Mouse (Mus musculus): Measurements from ENCODE around the gene Ugt2b35. TPM values are rescaled to one million over a fixed set of nuclear protein-coding genes. Genes with fewer than 3 reads are reported as not detected.
"Not testable (repeated sequence)": the region's sequence is repeated elsewhere in the genome, so short reads cannot be mapped to it uniquely, and the experiment has no call there.

Gene Ugt2b35
- total RNA-seq (2021), result under 1 TPM in 1 of 2 experiments, not detected in 1; 0.10 TPM
- long read RNA-seq, experiment 1, result 0 reads
- long read RNA-seq, experiment 2, result 0 reads

GRCm38 (mm10) chr5:87000395-87001073, at the start of gene Ugt2b35:
TSS of gene Ugt2b35 (plus strand) at chr5:87000860.
- no peak for DNase-seq (ENCODE audit: low spot score in 2 of 2)

- DNase-seq (ENCODE audit: low spot score in 2 of 2), result no peak
Measured at GRCm38 (mm10) chr5:86960504-86960903, 40.2 kb upstream of the Ugt2b35 start.

- DNase-seq (ENCODE audit: low spot score in 2 of 2), result no peak
Measured at GRCm38 (mm10) chr5:86961587-86962358, 38.9 kb upstream of the Ugt2b35 start.

GRCm38 (mm10) chr5:86962849-86963248, 37.8 kb upstream of the Ugt2b35 start:
- DNase-seq (ENCODE audit: low spot score in 2 of 2), result not testable (repeated sequence)

GRCm38 (mm10) chr5:86967271-86967670, 33.4 kb upstream of the Ugt2b35 start:
- not testable (repeated sequence) for DNase-seq (ENCODE audit: low spot score in 2 of 2)

- no peak for DNase-seq (ENCODE audit: low spot score in 2 of 2)
Measured at GRCm38 (mm10) chr5:87004735-87005134, 4.1 kb downstream of the Ugt2b35 start.

GRCm38 (mm10) chr5:87015477-87015876, 14.8 kb downstream of the Ugt2b35 start:
- no peak for DNase-seq (ENCODE audit: low spot score in 2 of 2)

GRCm38 (mm10) chr5:87027359-87027758, 26.7 kb downstream of the Ugt2b35 start:
- no peak for DNase-seq (ENCODE audit: low spot score in 2 of 2)

- no peak for DNase-seq (ENCODE audit: low spot score in 2 of 2)
Measured at GRCm38 (mm10) chr5:87030624-87031023, 30.0 kb downstream of the Ugt2b35 start.

Other genes starting within 250 kb of the Ugt2b35 start
- 10 to 100 TPM; 41.0 to 47.5 TPM for gene Ythdc1, start 196.6 kb upstream of the Ugt2b35 start, total RNA-seq (2021)
- under 1 TPM in 1 of 2 experiments, not detected in 1; 0.31 TPM for gene Ugt2b34, start 93.9 kb upstream of the Ugt2b35 start, total RNA-seq (2021)
- under 1 TPM in 1 of 2 experiments, not detected in 1; 0.13 TPM for gene Ugt2b1, start 74.3 kb upstream of the Ugt2b35 start, total RNA-seq (2021)
- not detected for gene Ugt2b36, start 91.7 kb downstream of the Ugt2b35 start, total RNA-seq (2021)
- under 1 TPM in 1 of 2 experiments, not detected in 1; 0.18 TPM for gene Ugt2b5, start 139.5 kb downstream of the Ugt2b35 start, total RNA-seq (2021)